Mouse (Mus musculus) left cerebral cortex, adult 11 months (tissue): ENCODE measurements around the gene Cltc.
"Not testable (repeated sequence)": the region's sequence is repeated elsewhere in the genome, so short reads cannot be mapped to it uniquely, and the experiment has no call there.

Experiments used
- DNase-seq: peaks from one replicate; pipeline ENCODE4 v3.0.0; 2022; ENCODE audit warnings: low spot score

The Cltc gene

GRCm38 (mm10) chr11:86757480-86758371, at the start of gene Cltc:
TSS of gene Cltc (minus strand) at chr11:86757565.
- DNase-seq, result peak; percentile 95

DNA sequence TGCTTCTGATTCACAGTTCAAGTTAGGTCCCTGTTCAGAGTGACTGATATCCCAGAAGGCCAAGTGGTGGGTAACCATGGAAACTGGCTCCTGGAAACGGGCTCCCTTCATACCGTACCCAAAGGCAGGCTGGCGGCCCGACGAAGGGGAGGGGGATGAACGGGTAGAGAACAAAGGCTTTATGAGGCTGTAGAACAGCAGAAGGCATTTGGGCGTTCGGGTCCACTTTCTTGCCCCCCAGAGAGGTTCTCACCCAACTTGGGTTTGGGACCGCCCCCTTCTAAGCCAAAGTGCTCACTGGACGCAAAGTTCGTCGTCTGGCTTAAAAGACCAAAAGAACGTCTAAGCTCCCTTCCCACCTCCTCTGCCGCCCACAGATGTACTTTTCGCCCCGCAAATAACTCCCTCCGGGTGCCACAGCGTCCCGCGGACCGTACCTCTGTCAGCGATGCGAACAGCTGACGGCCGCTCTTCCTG, 49.7 kb upstream of the Cltc start:
- peak; percentile 55 for DNase-seq

DNA sequence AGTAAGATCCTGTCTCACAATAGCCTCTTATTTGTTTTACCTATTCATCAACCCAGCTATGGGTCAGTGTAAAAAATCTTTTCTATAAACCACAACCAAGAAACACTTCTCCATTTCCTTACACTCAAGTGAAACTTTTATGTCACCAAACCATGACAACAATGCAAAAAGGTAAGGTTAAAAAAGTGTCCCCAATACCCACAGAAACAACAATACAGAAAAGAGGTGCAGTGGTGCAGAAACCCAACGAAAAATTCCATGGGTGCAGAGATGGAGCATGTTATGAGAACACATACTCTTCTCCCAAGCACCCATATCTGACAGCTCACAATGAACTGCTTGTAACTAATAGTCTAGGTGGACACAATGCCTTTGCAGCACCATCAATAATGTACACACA, 36.8 kb upstream of the Cltc start:
- no peak for DNase-seq

DNA sequence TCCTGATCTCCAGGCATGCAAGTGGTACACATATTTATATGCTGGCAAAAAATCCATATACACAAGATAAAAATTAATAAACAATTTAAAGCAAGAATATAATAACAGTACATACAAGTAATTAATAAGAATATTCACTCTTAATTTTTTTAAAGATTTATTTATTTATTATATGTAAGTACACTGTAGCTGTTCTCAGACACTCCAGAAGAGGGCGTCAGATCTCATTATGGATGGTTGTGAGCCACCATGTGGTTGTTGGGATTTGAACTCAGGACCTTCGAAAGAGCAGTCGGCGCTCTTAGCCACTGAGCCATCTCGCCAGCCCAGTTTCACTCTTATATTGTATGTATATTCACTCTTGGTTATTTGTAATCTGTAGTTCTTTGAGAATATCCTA, 30.1 kb upstream of the Cltc start:
- not testable (repeated sequence) for DNase-seq

DNA sequence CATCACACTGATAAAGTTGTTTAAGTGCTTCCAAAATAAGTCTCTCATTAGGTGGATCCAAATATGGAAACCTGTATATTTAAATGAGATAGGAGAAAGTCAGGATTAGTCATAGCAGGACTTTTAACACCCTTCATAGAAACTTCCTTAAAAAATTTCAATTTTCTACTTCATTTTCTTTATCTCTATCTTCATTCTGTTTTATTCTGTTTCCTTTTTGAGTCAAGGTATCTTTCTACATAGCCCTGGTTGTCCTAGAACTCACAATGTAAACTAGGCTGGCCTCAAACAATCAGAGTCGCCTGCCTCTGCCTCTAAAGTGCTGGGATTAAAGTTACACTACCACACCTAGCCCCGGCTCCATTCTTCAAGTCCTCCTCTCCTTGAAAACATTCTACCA, 28.4 kb upstream of the Cltc start:
- DNase-seq, result no peak

DNA sequence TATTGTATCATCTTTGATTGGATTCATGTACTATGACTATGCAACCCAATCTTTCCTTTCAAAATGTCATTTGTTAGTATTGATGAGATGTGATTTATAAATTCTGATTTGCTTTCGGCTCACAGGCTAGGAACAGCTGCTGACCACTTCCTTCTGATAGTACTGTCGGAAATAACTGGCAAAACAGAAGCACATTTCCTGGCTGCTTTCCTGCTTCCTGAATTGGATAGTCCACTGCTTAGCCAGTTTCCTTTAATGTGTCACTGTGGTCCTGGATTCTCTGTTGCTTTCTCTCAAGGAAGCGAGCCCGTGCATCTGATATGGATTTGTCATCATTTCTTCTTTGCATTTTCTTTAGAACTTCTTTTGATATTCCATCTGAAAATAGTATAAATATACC, 12.5 kb upstream of the Cltc start:
- no peak for DNase-seq

GRCm38 (mm10) chr11:86764501-86764900, 7.1 kb upstream of the Cltc start:
- no peak for DNase-seq

- not testable (repeated sequence) for DNase-seq
Measured at GRCm38 (mm10) chr11:86763127-86763526, 5.8 kb upstream of the Cltc start.

GRCm38 (mm10) chr11:86760357-86760756, 3.0 kb upstream of the Cltc start:
- no peak for DNase-seq

GRCm38 (mm10) chr11:86759886-86760285, 2.5 kb upstream of the Cltc start:
- DNase-seq, result no peak

- no peak for DNase-seq
Measured at GRCm38 (mm10) chr11:86759226-86759625, 1.9 kb upstream of the Cltc start.

DNA sequence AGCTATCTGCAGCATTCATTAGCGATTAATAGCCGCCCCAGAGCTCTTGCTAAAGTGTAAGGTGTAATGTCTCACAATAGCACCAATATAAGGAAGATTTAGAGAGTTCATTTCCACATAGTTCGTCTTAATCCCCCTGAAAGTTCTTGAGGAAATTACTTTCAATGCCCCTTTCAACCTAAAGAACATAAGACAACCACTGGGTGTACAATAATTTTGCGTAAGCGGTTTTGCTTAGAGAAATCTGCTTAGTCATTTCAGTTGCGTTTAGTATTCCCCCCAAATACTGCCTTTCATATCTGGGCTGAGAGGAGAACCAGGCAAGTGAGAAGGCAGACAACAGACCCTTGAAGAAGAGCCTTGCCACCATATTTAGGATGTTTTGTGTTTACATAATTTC, 1.2 kb upstream of the Cltc start:
- DNase-seq, result no peak

DNA sequence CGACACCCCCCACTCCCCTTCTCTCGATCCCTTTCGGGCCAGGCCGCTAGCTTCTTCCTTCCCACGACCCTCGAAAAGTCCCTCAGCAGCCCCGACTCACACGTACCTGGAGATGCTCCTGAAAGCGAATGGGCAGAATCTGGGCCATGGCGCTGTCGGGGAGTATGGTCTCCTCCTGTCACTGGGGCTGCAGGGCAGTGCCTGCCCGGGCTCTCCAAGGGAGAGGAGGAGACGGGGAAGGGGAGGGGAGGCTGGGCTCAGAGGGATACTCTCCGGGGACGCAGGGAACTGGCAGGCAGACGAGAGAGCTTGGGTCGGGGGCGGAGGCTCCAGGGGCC, 254 bp downstream of the Cltc start:
- no peak for DNase-seq

DNA sequence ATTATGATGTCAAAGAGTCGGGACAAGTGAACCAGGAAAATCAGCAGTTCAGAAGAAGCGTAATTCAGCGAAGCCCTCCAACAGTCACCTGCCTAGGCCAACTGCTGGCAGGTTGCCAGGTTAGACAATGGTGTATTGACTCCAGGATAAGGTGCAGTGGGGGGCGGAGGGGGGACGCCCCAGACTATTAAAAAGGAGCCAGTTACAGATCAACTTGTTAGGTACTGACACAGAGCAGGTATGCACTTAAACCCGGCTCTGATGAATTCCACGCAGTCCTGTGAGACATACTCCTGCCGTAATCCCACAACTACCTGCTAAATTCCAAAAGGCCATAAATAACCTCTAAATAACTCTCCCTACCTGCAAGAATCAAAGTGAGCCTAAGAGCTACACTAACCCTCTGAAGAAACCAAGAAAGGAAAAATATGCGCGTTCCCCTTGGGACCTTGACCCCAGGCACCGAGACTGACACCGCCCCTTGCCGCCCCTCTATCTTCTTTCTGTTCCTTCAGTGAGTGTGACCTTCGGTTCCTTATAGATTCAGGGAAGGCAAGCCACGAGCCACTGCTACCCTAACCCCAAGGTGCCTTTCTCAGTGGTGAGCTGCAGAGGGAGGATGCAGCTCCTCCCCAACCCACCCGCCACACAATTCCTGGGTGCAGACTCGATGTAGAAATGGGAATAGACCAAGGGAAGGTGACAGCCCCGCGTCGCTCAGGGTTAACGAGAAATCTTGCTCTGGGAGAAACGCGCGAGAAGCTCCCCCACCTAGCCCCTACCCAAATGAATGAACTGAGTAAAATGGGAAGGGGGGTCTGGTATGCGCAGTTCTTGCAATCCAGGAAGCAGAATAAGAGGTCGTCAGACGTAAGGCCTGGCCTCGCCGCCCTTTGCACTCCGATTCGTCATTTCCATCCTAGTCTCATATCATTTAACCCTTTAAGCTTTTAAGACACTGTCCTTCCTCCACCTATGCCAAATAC, 916 bp downstream of the Cltc start:
- peak; percentile 58 for DNase-seq

DNA sequence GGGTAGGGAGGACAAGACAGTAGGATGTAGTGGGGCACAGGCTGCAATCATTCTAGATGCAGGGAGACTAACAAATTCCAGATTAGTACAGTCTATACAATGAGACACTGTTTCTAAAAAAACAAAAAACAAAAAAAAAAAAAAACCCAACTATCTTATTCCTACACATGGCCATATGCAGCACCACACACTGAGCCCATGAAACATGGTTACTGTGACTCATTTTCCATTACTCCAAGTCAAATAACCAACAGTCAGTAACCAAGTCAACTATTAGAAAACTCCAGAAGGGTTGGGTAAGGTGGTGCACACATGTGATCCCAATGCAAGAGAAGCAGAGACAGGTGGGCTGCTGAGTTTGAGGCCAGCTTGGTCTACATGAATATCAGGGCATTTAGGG, 5.0 kb downstream of the Cltc start:
- no peak for DNase-seq

GRCm38 (mm10) chr11:86751010-86751409, 6.4 kb downstream of the Cltc start:
- no peak for DNase-seq

DNA sequence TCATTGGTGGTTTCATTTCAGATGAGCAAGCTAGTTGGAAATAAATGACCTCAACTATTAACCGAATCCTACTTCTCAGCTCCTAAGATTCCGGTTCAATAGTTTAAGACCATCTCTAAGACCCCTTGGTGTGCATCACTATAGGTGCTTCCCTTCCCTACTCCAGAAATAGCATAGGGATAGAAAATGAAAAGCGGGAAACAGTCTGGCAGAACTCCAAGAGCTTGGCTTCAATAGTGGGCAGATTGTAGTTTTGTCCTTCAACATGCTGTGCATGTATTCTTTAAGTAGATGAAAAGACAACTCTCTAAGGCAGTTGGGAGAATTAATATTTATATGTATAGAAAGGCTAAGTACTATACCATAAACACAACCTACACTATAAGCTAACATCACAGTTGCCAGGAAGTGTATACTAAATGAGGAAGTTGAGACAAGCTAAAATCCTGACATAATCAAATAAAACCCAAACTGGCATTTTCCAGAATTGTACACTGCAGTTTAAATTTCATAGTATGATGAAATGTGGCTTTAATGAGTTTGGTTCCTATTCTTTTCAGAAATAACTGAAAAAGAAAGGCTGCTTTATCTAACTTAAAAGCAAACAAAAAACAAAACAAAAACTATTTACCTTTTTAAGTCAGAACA, 7.5 kb downstream of the Cltc start:
- no peak for DNase-seq

- DNase-seq, result no peak
Measured at GRCm38 (mm10) chr11:86745634-86746404, 11.5 kb downstream of the Cltc start.

- DNase-seq, result no peak
Measured at GRCm38 (mm10) chr11:86742605-86743004, 14.8 kb downstream of the Cltc start.

- no peak for DNase-seq
Measured at GRCm38 (mm10) chr11:86741505-86741904, 15.9 kb downstream of the Cltc start.

GRCm38 (mm10) chr11:86739470-86739869, 17.9 kb downstream of the Cltc start:
- DNase-seq, result no peak
